Mouse (Mus musculus): Measurements from ENCODE around the gene Dner. TPM values are rescaled to one million over a fixed set of nuclear protein-coding genes. Genes with fewer than 3 reads are reported as not detected.
"Not testable (repeated sequence)": the region's sequence is repeated elsewhere in the genome, so short reads cannot be mapped to it uniquely, and the experiment has no call there.

Dner gene
- total RNA-seq, 1 experiment from 2014 or later = 3.4 TPM

DNA sequence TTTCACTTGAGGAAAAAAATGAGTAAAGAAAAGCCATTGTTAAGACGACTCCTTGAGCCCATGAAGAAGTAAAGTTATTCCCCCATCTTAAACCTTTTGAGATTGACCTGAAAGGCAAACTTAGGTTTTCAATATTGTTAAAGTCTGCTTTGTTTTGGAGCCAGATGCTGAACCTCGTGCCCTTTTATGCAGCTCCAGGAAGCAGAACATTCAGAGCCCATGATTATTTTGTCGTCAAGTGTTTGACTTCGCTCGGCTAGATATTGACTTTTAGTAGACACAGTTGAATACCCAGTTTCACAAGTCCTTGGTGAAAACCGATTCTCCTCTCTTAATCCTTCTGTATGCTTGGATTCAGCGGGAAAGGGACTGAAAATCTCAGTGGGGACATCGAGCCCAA, 300.1 kb downstream of the Dner start:
- DNase-seq = no peak

- DNase-seq = no peak
Observed at GRCm38 (mm10) chr1:84390961-84391360, 305.1 kb downstream of the Dner start.

DNA sequence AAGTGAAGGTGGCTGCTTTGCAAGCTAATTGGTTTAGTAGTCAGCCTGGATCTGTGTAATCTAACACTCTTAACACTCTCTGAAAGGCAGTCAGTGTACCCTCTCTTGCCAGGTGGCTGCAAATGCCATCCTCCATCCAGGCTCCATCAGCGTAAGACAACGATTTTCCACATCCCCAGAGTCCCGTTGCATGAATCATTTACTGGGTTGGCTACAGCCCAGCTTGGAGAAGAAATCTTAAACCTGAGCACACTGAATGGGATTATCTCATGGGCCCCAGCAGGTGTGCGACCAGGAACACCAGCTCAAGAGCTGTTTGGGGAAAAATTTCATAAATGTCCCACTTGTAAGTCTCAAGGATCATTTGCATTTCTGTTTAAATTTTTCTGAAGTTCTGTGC, 308.4 kb downstream of the Dner start:
- no peak for DNase-seq

GRCm38 (mm10) chr1:84386481-84387146, 309.4 kb downstream of the Dner start:
- no peak for DNase-seq

GRCm38 (mm10) chr1:84382709-84383108, 313.3 kb downstream of the Dner start:
- no peak for DNase-seq

DNA sequence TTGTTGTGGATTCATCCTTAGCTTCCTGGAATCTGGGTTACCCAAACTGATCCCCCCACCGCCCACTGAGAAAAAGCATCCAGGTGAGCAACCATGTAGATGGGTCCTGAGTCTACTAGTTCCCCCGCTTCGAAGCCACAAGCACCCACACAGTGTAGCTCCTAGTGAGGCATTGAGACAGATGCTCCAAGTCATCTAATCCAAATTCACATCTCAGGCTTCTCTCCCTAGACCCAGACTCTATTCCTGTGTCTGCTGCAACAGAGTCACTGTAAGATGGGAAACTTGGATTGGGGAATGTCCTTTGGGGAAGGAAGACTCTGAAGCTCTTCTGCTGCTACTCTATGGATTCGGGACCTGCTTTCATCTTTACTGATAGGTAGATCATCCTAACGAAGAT, 314.0 kb downstream of the Dner start:
- no peak for DNase-seq

DNA sequence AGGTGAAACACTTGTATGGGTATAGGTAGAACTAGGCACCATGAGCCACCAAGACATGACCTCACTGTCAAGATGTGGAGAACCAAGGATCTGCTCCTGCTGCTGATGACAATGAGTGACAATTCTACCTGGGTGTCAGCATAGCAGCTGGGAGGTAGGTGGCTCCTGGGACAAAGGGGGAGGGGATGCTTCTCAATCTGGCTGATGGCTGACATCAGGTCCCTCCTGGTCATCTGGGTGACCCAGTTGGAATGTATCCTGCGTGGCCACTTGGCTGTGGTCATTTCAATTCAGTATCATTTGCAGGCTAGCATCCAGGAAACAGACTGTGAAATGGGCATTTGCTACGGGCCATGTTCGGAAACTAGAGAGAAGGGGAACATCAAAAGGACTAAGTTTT, 315.1 kb downstream of the Dner start:
- no peak for DNase-seq

- no peak for DNase-seq
Observed at GRCm38 (mm10) chr1:84367733-84368132, 328.3 kb downstream of the Dner start.

GRCm38 (mm10) chr1:84366553-84366952, 329.5 kb downstream of the Dner start:
- no peak for DNase-seq

DNA sequence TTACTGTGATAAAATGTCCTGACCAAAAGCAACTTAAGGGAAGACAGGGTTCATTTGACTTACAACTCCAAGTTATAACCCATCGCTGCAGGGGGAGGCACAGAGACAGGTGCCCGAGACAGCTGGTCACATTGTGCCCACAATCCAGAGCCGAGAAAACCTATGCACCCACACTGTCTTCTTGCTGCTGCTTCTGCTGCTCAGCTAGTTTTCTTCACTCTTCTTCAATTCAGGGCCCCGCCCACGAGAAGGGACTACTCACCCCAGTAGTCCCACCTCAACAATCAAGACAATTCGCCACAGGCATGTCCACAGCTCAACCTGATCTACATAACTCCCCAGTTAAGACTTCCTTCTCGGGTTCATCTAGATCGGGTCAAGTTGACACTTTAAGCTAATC, 332.1 kb downstream of the Dner start, which contains the start of gene Pid1:
TSS of gene Pid1 (minus strand) at position 214 of the 400 bp plus-strand sequence.
- no peak for DNase-seq

DNA sequence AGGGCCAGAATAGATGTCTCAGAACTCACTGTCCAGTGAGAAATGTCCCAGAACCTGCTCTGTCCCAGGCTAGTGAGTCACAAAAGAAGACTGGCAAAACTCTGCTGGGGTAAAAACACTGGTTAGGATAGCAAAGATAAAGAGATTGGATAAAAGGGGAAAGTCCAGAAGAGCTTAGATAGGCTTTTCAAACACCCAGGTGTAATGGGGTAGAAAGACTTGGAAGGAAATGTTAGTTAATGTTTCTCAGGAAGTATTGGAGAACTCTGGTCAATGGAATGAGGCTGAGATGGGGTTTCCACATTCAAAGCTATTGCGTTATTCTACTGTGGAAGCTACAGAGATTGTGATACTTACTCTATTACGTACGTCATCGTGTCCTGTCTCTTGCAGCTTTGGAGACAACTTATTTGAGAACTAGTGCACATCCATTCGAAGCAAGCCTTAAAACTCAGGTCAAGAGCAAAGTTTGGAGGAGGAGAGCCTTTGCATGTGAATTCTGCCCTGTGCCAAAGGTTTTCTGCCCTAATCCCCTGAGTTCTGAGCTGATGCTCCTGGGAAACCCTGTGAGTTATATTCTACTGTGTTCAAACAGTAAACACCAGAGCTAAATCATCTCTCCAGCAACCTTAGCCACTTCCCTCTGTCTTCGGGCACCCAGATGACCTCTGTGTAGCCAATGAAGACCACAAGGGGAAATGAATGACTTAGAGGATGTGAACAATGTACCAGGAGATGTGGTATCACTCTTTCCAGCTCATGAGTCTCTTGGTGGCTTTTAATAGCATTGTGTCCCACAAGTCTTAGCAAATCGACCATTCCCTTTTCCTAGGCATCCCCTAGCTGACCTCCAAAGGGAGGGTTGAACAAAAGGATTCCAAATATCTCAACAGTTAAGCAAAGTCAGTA, 333.1 kb downstream of the Dner start:
- DNase-seq = no peak

DNA sequence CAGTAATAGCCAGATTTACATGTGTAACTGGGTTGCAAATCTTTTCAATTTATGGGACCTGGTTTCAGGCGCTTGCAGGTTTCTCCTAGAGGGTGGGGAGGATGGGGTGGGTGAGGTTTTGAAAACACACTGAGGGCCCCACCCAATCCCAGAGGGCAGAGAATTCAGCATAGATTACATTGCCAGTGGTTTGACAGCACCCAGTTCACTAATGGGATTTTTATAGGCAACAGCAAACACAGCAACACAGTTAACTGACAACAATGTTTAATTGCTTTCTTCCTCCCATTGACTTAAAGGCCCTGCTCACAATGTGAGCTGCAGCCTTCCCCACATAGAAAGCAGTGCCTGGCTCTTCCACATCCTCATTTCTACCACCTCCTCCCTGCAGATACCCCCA, 333.8 kb downstream of the Dner start:
- DNase-seq = no peak

- DNase-seq = no peak
Observed at GRCm38 (mm10) chr1:84361389-84361788, 334.6 kb downstream of the Dner start.

DNA sequence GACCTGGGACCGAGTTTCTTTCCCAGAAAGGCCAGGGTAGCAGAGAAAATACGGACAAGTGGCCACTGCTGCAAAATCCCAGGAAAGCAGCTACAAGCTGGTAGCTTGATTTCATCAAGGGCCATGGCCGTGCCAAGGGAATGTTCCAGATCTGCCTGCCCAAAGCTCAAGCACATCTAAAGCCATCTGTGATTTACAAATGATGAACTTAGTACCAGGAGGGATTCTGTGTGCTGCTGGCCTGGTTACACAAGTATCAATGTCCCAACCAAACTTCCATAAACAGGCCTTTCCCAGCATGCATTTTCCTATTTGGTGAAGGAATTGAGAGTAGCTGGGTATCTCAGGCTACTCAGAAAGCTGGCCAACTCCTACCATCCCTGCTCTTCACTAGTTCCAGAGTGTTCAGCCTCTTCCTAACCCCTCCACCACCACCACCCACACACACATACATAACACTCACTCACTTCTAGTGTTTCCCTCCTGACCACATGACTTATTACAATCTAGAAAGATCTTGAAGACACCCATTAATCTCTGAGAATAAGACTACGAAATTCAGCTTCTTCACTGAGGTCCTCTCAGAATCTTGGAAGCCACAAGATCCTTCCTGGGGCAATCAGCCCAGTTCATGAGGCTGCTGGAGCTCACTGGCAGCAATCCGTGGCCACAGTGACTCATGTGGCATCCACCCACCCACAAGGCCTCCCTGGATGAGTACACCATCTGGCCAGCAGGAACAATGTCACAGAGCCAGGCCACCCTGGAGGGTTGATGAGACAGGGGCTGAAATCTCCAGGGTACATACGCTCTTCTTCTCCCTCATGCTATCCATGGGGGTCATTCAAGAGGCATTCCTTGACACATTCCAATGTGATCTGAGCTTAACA, 336.2 kb downstream of the Dner start:
- DNase-seq = peak; percentile 34

DNA sequence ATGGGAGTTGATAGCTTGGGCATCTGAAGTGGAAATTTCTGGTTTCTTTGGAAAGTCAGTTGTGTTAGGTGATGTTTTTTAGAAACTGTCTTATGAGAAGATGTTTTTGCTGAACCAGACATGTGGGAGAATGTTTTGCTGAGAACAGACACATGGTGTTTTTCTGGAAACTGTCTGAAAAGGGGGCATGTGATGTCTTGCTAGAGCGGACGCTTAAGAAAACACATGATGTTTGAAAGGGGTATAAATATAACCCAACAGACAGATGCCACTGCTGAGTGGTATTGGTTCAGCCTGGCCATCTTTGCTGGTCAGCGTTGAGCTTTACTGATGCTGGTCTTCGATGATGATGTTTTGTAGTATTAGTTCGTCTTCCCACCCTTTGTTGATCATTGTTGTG, 338.8 kb downstream of the Dner start:
- DNase-seq = no peak

GRCm38 (mm10) chr1:84350262-84350661, 345.8 kb downstream of the Dner start:
- no peak for DNase-seq

DNA sequence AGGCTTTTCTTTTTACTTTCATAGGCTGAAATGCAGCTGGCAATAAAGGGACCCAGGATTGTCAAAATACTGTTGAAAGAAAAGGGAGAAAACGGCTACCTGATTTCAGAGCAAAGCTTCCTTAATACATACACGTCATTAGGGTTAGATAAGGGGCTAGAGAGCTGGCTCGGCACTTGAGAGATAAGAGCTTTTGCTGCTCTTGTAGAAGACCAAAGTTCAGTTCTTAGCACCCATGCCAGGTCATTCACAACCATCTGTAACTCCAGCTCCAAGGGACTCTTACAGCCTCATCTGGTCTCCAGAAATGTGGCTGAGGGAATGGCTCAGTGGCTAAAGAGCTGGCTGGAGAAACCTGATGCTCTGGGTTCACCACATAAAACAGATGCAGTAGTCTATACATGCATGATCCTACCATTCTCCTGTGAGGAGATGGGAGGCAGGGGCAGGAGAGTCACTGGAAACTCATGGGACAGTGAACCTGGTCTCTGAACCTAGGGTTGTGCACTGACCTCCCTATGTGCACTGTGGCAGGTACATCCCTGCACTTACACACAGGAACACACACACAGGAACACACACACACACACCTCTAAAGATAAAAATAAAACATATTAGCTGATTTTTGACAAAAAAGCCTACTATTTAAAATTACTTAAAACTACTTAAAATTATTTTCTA, 348.1 kb downstream of the Dner start:
- no peak for DNase-seq

- DNase-seq = not testable (repeated sequence)
Observed at GRCm38 (mm10) chr1:84332797-84333196, 363.2 kb downstream of the Dner start.

DNA sequence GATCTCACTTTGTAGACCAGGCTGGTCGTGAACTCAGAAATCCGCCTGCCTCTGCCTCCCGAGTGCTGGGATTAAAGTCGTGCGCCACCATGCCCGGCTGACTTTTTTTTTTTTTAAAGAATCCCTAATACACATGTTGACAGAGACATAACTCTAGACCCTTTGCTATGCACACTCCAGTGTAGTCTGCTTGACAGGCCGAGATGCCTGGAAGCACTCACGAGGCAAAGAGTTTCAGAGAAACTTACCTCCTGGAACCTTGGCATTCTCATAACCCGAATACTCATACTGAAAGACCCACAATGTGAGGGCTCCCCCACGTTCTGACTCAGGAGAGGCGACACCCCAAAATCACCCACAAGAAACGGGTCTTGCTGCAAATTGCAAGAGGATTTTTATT, 364.2 kb downstream of the Dner start:
- not testable (repeated sequence) for DNase-seq

DNA sequence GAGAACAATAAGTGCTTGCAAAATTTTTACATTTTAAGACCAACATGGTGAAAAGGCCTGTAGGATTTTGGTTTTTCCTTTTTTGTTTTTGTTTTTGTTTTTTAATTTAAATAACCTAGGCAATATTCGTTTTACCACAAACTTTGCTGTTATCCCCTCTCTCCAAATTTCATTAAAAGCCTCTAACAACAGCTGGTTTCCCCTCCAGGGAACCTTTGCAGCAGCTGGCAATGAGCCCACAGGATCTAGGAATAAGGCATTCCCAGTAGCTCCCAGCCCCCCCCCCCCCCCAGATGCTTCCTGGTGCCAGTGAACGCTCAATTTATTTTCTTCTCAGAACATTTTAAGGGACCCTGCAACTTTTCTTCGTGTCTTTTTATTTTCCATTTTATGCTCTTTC, 370.7 kb downstream of the Dner start:
- no peak for DNase-seq

GRCm38 (mm10) chr1:84321327-84321726, 374.7 kb downstream of the Dner start:
- no peak for DNase-seq

Data from adrenal gland, postnatal 25 days (tissue).